Mouse (Mus musculus) right cerebral cortex, adult 2 months (tissue): ENCODE measurements at regions not wholly inside any gene's neighbourhood (a gene's known extent, or its start where the extent isn't known, plus 50 kb on each side); places are given as distances from the start of the nearest gene placed in this dataset.
"Not testable (repeated sequence)": the region's sequence is repeated elsewhere in the genome, so short reads cannot be mapped to it uniquely, and the experiment has no call there.

ENCODE experiments used
- DNase-seq, 2 experiments: peaks; one replicate each; pipeline ENCODE4 v3.0.0; 2021 to 2022; ENCODE audit warnings: low spot score in 2 of 2

DNA sequence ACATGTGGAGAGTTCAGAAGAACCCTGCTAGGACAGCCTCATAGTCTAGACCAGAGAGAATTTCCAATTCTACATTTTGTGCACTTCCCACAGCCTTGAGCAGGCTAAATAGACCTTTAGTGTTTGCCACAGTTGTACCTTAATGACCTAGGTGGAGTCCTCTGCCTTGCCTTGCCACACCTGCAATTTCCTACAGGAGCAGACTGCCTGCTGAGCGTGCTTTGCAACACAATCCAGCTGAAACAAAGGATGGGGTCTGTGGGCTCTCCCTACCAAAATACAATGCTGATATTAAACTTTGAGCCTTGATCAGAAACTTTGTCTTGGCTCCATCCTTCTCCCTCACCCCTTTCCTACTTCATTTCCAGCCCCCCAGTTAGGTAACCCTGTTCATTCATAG is 326.0 kb upstream of the Snx7 start:
- DNase-seq, result no peak

DNA sequence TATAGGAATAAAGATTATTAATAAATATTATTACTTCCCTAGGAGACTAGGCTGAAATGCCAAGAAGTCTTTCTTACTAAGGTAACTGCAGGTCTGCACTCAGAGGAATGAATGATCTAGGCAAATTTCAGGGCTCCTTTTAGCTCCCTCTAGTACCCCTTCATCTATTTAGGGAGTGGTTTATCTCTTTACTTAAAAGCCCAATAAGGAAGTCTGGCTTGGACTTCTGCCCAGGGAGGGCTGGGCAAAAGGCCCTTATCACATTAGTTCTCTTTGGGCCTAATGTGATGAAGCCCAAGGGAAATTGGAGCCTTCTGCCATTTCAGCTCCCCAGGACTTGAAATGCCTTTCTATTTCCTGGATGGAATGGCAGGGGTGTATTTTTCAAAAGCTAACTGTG is 320.6 kb upstream of the Snx7 start:
- no peak for DNase-seq

DNA sequence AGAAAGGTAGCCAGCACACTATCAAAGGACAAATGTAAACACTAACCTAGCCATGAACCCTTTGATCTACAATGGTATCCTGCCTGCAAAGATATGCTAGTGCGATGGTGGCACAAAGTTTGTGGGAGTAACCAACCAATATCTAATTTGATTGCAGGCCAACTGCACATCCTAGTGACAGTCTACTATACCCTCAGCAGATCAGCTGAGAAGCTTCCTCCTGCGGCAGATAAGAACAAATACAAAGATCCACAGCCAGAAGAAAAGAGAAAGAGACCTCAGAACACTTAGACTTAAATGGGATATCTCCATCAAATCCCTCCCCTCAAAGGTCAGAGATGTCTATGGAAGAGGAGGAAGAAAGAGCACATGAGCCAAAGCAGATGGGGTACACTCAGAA is 308.7 kb upstream of the Snx7 start:
- no peak for DNase-seq

- no peak for DNase-seq
These were observed 294.2 kb upstream of the Snx7 start for GRCm38 (mm10) chr3:118162916-118163315.

GRCm38 (mm10) chr3:118144788-118145187 is 276.1 kb upstream of the Snx7 start:
- DNase-seq, result no peak

DNA sequence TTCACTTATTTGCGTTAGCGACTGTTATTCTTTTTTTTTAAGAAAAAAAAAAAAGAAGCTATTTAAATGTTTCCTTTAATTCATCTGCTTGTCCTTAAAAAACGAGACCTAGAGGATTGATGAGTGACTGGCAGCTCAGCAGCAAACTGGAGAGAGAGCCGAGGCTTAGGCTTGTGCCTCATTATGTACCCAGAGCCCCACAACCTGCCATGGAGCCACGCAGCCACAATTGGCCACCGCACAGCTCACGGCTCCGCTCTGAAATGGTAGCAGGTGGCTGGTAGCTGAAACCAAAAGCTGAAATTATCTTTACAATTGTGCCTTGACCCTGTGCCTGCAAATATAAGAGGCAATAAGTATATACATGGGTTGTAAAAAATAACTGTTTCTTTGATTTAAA is 273.0 kb upstream of the Snx7 start:
- DNase-seq, result no peak

DNA sequence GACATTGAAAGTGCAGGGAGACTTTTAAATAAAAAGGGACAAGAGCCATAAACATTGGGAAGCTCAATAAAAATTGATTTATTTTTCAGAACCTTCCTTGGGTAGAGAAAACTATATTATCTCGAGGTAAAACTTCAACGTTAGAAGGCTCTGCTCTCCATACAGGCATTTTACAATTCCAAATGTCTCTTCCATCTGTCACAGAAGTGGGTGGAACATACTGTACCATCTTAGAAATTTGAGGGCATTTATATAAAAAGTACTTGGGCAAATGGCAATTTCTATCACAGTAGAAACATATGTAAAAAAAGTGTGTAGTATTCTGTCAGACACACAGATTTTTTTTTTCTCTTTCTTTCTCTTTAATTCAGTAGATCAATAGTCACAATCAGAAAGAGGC is 271.4 kb upstream of the Snx7 start:
- DNase-seq, result no peak

- not testable (repeated sequence) for DNase-seq
These were observed 259.6 kb upstream of the Snx7 start for GRCm38 (mm10) chr3:118128349-118128748.

- no peak for DNase-seq
These were observed 233.9 kb upstream of the Snx7 start for GRCm38 (mm10) chr3:118102635-118103034.

DNA sequence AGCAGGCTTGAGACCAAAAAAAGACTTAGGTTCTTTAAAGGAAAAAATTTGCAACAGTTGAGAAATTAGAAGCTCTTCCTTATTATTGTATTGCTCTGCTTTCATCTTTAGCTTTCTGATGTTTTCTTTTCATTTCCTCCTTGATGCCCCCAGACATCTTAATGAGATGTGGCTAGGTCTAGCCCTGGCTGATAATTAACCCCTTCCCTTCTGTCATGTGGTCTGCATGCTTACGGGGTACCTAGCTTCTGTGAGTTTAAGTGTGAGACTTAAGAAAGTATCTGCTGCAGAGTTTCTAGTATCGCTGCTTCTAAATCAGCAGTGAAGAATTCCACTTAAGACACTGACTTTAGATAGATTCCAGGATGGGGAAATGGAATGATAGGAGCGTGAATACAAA is 215.8 kb upstream of the Snx7 start:
- DNase-seq, result no peak

- DNase-seq, result peak in 1 of 2 experiments; percentile 26
These were observed 203.6 kb upstream of the Snx7 start for GRCm38 (mm10) chr3:118072363-118072762.

DNA sequence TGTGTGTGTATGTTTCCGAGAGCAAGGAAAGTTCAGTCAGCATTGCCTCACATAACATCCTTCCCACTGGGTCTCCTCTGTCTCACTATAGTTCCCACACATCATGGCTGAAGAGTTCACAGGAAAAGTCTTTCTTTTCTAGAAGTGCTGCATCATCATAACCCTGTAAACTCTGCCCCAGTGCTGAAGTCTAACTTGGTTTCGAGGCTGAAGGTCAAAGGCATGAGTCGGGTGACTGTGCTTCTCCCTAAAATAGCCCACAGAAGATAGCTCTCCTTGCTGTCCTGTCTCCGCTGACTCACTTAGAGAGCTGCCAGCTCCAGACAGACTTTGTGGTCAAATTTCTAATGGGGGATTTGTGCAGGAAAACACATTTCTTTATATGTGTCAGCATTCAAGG is 201.4 kb upstream of the Snx7 start:
- DNase-seq, result no peak

GRCm38 (mm10) chr3:118063679-118064078 is 194.9 kb upstream of the Snx7 start:
- no peak for DNase-seq

DNA sequence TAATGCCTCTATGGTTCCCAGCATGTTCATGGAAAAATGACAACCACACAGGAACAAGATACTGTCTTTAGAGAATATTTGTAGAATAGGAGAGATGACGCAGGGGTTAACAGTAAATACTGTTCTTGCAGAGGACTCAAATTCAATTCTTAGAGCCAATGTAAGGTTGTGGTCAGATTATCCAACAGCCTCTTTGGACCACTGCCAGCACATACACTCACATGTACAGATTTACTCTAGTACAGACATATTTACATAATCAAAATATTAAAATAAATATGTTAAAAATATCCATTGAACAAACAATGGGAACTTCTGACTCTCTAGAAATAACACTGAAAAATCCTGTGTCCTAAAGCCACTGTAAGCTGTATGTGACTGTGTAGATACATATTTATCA is 193.8 kb upstream of the Snx7 start:
- DNase-seq, result no peak

- DNase-seq, result no peak
These were observed 178.3 kb upstream of the Snx7 start for GRCm38 (mm10) chr3:118047016-118047415.

GRCm38 (mm10) chr3:118046536-118046935 is 177.8 kb upstream of the Snx7 start:
- no peak for DNase-seq

DNA sequence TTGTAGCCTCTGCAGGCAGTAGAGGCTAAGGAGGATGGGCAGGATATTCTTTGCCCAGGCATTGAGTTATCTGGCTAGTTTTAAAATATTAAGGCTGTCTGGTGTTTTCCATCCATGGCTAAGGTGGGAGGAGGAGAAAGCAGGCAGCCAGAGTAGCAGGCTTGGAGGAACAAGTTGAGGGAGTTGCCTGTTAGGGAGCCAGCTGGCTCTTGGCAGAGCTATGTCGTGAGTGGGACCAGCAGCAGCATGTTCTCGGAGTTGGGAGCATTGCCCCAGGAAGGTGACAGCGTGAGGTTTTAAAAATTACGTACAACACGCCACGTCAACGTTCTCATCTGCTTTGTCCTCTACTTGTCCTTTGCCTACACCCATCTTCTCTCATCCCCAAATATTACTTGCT is 167.8 kb upstream of the Snx7 start:
- peak in 1 of 2 experiments; percentile 16 for DNase-seq

GRCm38 (mm10) chr3:117995401-117995800 is 126.7 kb upstream of the Snx7 start:
- no peak for DNase-seq

GRCm38 (mm10) chr3:117994110-117994509 is 125.4 kb upstream of the Snx7 start:
- no peak for DNase-seq

- DNase-seq, result peak; percentile 12 to 39
These were observed 121.8 kb upstream of the Snx7 start for GRCm38 (mm10) chr3:117990561-117990960.

DNA sequence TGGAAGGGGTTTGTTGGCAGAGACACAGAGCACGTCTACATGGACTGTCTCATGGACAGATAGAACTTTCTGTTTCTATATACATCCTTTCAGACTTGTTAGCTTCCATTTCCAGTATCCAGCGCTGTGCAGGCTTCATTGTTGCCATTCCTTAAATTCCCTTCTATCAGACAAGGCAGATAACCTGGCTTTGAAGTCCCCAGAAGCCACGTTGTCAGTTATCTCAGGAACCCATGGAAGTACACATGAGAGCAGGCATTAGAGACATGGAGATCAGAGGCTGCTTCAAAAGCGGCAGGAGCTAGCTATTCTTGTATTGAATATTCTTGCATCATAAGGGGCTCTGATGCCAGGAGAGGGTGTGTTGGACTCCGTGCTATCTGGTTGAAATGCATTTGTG is 119.7 kb upstream of the Snx7 start:
- no peak for DNase-seq

DNA sequence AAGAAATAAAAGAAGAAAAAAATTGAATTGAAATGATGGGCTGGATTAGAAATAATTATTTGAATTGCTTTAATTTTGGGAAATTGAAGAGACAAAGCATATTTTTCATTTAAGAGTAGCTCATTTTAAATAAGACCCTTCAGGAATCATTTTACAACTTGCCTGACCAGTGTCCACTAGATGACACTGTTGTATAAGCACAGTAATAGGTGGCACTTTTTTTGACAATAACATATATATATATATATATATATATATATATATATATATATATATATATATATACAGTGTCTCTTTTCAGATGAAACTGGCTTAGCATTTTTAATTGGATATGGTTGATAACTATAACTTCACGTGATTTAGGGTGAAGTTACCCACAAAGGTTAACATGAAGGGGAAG is 106.9 kb upstream of the Snx7 start:
- DNase-seq, result no peak

DNA sequence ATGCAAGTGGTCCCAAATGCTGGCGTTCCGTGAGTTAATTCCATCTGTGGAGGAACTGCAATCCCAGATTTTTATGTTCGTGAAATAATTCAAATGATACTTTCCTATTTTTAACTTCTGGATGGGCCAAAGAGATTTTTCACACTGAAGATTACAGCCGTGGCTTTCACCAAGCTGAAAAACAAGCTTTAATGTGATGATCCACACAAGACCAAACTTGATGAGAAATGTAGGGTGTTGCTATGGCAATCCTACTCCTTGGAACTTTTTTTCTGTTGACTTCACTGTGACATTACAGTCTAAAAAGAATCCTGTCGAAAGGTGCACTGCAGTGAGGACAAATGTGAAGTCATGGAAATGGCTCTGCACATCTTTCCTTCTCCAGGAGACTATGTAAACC is 100.1 kb upstream of the Snx7 start:
- peak in 1 of 2 experiments; percentile 13 for DNase-seq

GRCm38 (mm10) chr3:117938426-117938825 is 69.7 kb upstream of the Snx7 start:
- DNase-seq, result peak; percentile 13 to 21

DNA sequence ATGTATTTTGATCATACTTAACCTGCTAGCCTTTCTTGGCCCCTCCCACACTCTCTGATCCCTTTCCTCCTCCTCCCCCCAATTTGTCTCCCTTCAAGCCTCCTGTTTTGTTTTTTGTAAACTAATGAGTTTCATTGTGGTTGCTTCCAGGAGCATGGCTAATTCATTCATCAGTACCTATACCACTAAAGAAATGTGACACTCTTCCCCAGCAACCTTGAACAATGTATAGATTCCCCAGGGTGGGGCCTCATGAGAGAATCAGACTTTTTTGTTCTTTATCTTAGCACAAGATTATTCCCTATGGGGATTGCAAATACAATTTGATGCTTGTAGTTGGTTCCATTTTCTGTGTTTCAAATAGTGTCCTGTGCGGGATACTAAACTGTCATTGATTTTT is 58.8 kb upstream of the Snx7 start:
- DNase-seq, result no peak
